Mouse (Mus musculus): ENCODE data around the gene Cd34. TPM values are rescaled to one million over a fixed set of nuclear protein-coding genes. Genes with fewer than 3 reads are reported as not detected.

The Cd34 gene
- total and polyA plus RNA-seq, 3 experiments: 0.14 TPM; not detected in 2

GRCm38 (mm10) chr1:194992589-194993317, 54.1 kb downstream of the Cd34 start:
- Histone ChIP-seq H3K36me3 (ENCODE audit: control insufficient read depth in 1 of 2, insufficient read depth in 2 of 2, low read length in 2 of 2) (peaks cover 0 to 50% of the 10 kb centered on the region in 2 experiments; a peak in 2 of 4 replicates), H3K79me2 (ENCODE audit: control insufficient read depth, insufficient read depth, low read length, poor library complexity) (no peaks in the 10 kb centered on the region), H3K27ac (ENCODE audit: control insufficient read depth, low read depth, low read length) (peak overlapping the region; percentile 34), H3K4me3 (ENCODE audit: control insufficient read depth in 1 of 2, insufficient read depth in 1 of 2, low read depth in 2 of 2, low read length in 2 of 2) (no peak overlapping the region; a peak in 1 of 4 replicates), H3K4me1 (ENCODE audit: control insufficient read depth in 1 of 2, insufficient read depth in 2 of 2, low read length in 2 of 2) (peaks cover 33 to 47% of the 10 kb centered on the region in 2 experiments), H3K9ac (ENCODE audit: control insufficient read depth, low read depth, low read length, poor library complexity, severe bottlenecking) (peak overlapping the region; percentile 13), H3K27me3 (ENCODE audit: control insufficient read depth in 1 of 2, insufficient read depth in 2 of 2, low read length in 2 of 2) (no peaks in the 10 kb centered on the region), H3K9me3 (replicated peaks; ENCODE audit: insufficient read depth, low read length) (no peaks in the 10 kb centered on the region)
- DNase-seq (ENCODE audit: low read depth, low spot score): peak; percentile 73
- TF ChIP-seq MAX (IDR thresholded peaks at IDR 0.05; ENCODE audit: low read length): no peak
- peak; percentile 78; the same call in 1 of the 2 replicates for TF ChIP-seq ZNF384 (IDR thresholded peaks at IDR 0.05; ENCODE audit: low read depth, low read length)
- peak; percentile 70 for TF ChIP-seq GATA1 (IDR thresholded peaks at IDR 0.05; ENCODE audit: low read depth, low read length)
- TF ChIP-seq MYC (IDR thresholded peaks at IDR 0.05; ENCODE audit: low read depth, low read length): no peak
- no peak for TF ChIP-seq ZC3H11A (IDR thresholded peaks at IDR 0.05; ENCODE audit: low read depth, low read length)
- TF ChIP-seq SIN3A (IDR thresholded peaks at IDR 0.05; ENCODE audit: low read length): 0 out of 2 replicates have a peak, but pooled peaks have one; percentile 4
- TF ChIP-seq POLR2A (IDR thresholded peaks at IDR 0.05; ENCODE audit: control insufficient read depth in 1 of 2, insufficient read depth in 1 of 2, low read depth in 1 of 2, low read length in 2 of 2, poor library complexity in 1 of 2): 0 out of 4 replicates have a peak, but pooled peaks of 1 of the 2 experiments have one; percentile 25
- TF ChIP-seq EP300 (IDR thresholded peaks at IDR 0.05; ENCODE audit: low read depth in 1 of 2, low read length in 2 of 2): peak; percentile 44 to 81; a peak in 3 of 4 replicates
- no peak for TF ChIP-seq MAZ (IDR thresholded peaks at IDR 0.05; ENCODE audit: low read depth, low read length)
- TF ChIP-seq ETS1 (IDR thresholded peaks at IDR 0.05; ENCODE audit: low read depth, low read length): 0 out of 2 replicates have a peak, but pooled peaks have one; percentile 49
- TF ChIP-seq MXI1 (IDR thresholded peaks at IDR 0.05; ENCODE audit: low read depth, low read length): no peak; the same call in 1 of the 2 replicates
- no peak for TF ChIP-seq CHD2 (IDR thresholded peaks at IDR 0.05; ENCODE audit: low read length)
- TF ChIP-seq UBTF (IDR thresholded peaks at IDR 0.05; ENCODE audit: borderline replicate concordance, insufficient read depth, low read depth, low read length): no peak
- TF ChIP-seq TAL1 (IDR thresholded peaks at IDR 0.05; ENCODE audit: low read length): no peak
- no peak for TF ChIP-seq E2F4 (IDR thresholded peaks at IDR 0.05; ENCODE audit: borderline replicate concordance, low read depth, low read length)
- TF ChIP-seq POLR2AphosphoS2 (IDR thresholded peaks at IDR 0.05; ENCODE audit: low read length): no peak
- no peak for TF ChIP-seq RAD21 (IDR thresholded peaks at IDR 0.05; ENCODE audit: low read depth, low read length)
- TF ChIP-seq ELF1 (IDR thresholded peaks at IDR 0.05; ENCODE audit: low read depth, low read length): no peak
- no peak for TF ChIP-seq SMC3 (IDR thresholded peaks at IDR 0.05; ENCODE audit: low read depth, low read length)
- TF ChIP-seq CHD1 (IDR thresholded peaks at IDR 0.05; ENCODE audit: low read depth, low read length): no peak
- no peak for TF ChIP-seq CTCF (IDR thresholded peaks at IDR 0.05 in 2 of 3, conservative IDR thresholded peaks at IDR 0.05 in 1 of 3; ENCODE audit: control insufficient read depth in 1 of 3, insufficient read depth in 1 of 3, low read depth in 2 of 3, low read length in 3 of 3, poor library complexity in 1 of 3, severe bottlenecking in 1 of 3)
- TF ChIP-seq POLR2AphosphoS5 (IDR thresholded peaks at IDR 0.05; ENCODE audit: borderline replicate concordance, low read depth, low read length): no peak
- TF ChIP-seq NELFE (IDR thresholded peaks at IDR 0.05; ENCODE audit: low read depth, low read length): no peak
- no peak for TF ChIP-seq RCOR1 (IDR thresholded peaks at IDR 0.05; ENCODE audit: low read depth, low read length)
- peak; percentile 46; the same call in 1 of the 2 replicates for TF ChIP-seq TBP (IDR thresholded peaks at IDR 0.05; ENCODE audit: low read depth, low read length)
- TF ChIP-seq MAFK (IDR thresholded peaks at IDR 0.05; ENCODE audit: borderline replicate concordance, low read depth, low read length): no peak
- TF ChIP-seq ZKSCAN1 (IDR thresholded peaks at IDR 0.05; ENCODE audit: low read depth, low read length): no peak
- TF ChIP-seq HCFC1 (IDR thresholded peaks at IDR 0.05; ENCODE audit: low read depth, low read length): peak; percentile 53; the same call in 1 of the 2 replicates
- TF ChIP-seq JUND (IDR thresholded peaks at IDR 0.05; ENCODE audit: low read depth, low read length): no peak
- peak; percentile 92 for TF ChIP-seq USF1 (IDR thresholded peaks at IDR 0.05; ENCODE audit: low read depth, low read length)
- TF ChIP-seq BHLHE40 (IDR thresholded peaks at IDR 0.05; ENCODE audit: borderline replicate concordance, low read depth, low read length): no peak
- TF ChIP-seq USF2 (IDR thresholded peaks at IDR 0.05; ENCODE audit: borderline replicate concordance in 1 of 2, insufficient read depth in 1 of 2, low read depth in 1 of 2, low read length in 2 of 2): peak in 1 of 2 experiments; percentile 60; a peak in 2 of 4 replicates
- TF ChIP-seq MEF2A (IDR thresholded peaks at IDR 0.05; ENCODE audit: extremely low read depth, insufficient replicate concordance, low read depth, low read length, poor library complexity, severe bottlenecking): 0 out of 2 replicates have a peak, but pooled peaks have one; percentile 62
- no peak for TF ChIP-seq MYB (IDR thresholded peaks at IDR 0.05; ENCODE audit: low read depth, low read length)
- no peak for TF ChIP-seq ZMIZ1 (IDR thresholded peaks at IDR 0.05; ENCODE audit: low read depth, low read length)
- no peak for TF ChIP-seq NRF1 (IDR thresholded peaks at IDR 0.05; ENCODE audit: insufficient read depth, low read depth, low read length, poor library complexity, severe bottlenecking)

Data from MEL (cell line).